Mouse (Mus musculus) left cerebral cortex, postnatal 36 days (tissue): ENCODE measurements around the gene Garnl3. TPM values are rescaled to one million over a fixed set of nuclear protein-coding genes. Genes with fewer than 3 reads are reported as not detected.
A peak's percentile ranks its signal among the peaks of the same experiment; 100 is the strongest.
"Not testable (repeated sequence)": the region's sequence is repeated elsewhere in the genome, so short reads cannot be mapped to it uniquely, and the experiment has no call there.

Source experiments
- DNase-seq, 2 experiments: peaks; one replicate each; pipeline ENCODE4 v3.0.0; 2021 to 2022; ENCODE audit warnings: low spot score in 2 of 2, mixed read lengths in 1 of 2
- intact Hi-C: fragments of 180-260 bp; cut with DNase I; formaldehyde crosslinking; loops from one replicate; pipeline ENCODE4 v1.15.1; 2025
- total RNA-seq, 2 experiments: library from RNA; stranded (reverse); gene quantifications; 2 replicates each; pipeline ENCODE4 v1.2.3; 2021

Garnl3 gene
- total RNA-seq, 2 experiments from 2014 or later: 104 to 129 TPM

DNA sequence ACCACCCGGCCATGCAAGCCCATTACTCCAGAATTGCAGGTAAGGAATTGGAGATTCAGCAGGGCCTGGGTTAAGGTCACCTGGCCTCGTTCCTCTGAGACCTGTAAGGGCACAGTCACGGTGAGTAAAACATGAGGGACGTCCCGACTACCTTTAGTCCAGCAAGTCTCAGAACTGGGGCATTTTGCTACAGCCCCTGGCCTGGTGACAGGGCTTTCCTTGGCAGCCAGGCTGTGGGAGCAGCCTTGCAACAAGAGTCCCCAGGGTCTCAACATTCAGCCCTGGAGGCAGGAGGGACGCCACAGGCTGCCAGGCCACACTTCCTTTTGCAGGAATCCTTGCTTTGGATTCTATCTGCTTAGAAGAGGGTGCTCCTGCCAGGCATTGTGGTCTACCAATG lies 88.7 kb downstream of the Garnl3 start:
- intact Hi-C loops: no loop called here

DNA sequence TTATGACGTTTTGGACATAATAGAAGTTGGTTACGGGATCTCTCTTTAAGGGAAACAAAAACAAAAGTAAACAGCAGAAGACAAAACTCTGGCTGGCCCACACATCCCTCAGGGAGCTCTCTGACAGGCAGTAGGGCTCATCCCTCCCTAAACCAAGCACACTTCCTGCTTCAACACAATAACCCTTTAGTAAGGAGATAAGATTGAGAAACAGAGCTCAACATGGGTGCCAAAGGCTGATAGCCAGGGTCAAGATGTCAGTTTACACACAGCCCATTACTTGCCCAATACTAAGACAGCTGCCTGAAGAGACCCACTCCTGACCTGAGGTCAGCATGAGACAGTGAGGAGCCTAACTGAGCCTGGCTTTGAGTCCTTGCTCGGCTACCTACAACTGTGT lies 89.9 kb downstream of the Garnl3 start:
- DNase-seq: no peak
- intact Hi-C loops: no loop called here

More for the DNA sequence above, 88.7 kb downstream of the Garnl3 start:
- no peak for DNase-seq

DNA sequence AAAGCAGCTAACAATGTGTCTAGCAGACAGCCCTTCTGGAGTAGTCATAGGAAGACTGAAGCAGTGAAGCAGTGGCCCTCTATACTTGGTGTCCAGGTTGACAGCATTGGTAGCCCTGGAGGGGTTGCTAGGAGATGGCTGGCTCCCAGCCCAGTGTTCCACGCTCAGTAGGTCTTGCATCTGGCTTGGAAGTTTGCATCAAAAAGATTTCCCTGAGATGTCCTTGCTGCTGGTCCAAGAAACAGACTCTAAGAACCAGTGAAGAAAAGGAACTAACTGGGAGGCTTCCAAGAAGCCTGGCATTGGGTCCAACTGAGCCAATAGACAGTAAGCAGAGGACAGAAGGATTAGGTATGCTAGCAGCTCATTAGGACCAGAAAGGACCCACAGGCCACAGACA lies 94.0 kb downstream of the Garnl3 start:
- intact Hi-C loops: no loop called here
- DNase-seq: peak; percentile 60 to 70

- DNase-seq: no peak
- intact Hi-C loops: no loop called here
These were observed 96.2 kb downstream of the Garnl3 start for GRCm38 (mm10) chr2:33035297-33035696.

DNA sequence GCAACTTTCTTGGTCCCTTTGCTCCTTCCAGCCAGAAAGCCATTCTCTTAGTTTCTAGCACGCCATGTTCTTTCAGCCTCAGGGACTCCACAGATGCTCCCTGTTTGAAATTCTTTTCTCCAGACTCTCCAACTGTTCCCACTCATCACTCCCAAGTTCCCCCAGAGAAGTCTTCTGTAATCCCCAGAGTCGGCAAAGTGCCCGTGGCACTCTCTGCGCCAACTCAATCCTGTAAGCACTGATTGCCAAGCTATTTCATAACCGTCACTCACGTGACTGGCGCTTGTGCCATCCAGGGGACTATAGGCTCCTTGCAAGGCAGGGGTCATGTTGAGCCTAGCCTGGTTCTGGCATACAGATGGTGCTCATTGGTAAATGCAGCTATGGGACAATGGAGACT lies 98.2 kb downstream of the Garnl3 start:
- DNase-seq: peak; percentile 81 to 85
- intact Hi-C loops: no loop called here

GRCm38 (mm10) chr2:33032391-33033062 lies 98.9 kb downstream of the Garnl3 start:
- no peak for DNase-seq

GRCm38 (mm10) chr2:33025040-33025439 lies 106.4 kb downstream of the Garnl3 start:
- intact Hi-C loops: no loop called here

More at GRCm38 (mm10) chr2:33032391-33033062, 98.9 kb downstream of the Garnl3 start:
- intact Hi-C loops: no loop called here

GRCm38 (mm10) chr2:33024564-33024963 lies 106.9 kb downstream of the Garnl3 start:
- intact Hi-C loops: no loop called here
- DNase-seq: no peak

More at GRCm38 (mm10) chr2:33025040-33025439, 106.4 kb downstream of the Garnl3 start:
- DNase-seq: no peak

DNA sequence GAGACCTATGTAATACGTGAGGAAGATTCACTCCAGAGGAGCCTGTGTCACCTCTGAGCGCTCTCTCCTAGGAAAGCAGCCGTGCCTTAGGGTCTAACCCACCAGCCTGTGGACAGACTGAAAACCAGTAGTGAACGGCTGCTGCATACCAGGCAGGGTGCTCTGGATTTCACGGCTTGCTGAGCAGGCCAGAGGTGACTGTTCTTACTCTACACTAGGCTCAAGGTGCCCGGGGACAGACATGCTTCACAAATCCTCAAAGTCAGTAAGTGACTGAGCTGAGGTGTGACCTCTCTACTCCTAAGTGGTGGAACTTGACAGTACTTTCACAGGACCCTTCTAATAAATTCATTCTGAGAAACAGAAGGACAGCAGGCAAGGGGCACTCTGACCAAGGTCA lies 108.6 kb downstream of the Garnl3 start:
- no peak for DNase-seq
- intact Hi-C loops: no loop called here

- no peak for DNase-seq
- intact Hi-C loops: no loop called here
These were observed 113.4 kb downstream of the Garnl3 start for GRCm38 (mm10) chr2:33018026-33018425.

DNA sequence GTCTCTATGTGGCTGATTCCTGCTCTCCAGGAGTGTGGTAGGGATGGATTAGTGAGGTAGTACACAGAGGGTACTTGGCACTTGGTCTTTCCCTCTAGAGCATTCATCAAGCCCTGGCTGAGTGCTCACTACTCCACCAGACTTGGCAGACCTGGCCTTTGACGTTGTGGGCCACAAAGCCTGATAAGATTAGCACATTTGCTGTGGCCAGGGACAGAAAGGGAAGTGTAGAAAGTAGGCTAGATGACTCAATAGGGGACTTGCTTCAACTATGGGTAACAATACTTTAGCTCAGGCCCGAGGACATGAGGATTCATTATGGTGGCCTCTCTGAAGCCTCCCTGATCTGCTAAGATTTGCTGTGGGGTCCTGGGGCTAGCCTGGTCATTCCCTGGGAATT lies 114.3 kb downstream of the Garnl3 start:
- no peak for DNase-seq
- intact Hi-C loops: no loop called here

DNA sequence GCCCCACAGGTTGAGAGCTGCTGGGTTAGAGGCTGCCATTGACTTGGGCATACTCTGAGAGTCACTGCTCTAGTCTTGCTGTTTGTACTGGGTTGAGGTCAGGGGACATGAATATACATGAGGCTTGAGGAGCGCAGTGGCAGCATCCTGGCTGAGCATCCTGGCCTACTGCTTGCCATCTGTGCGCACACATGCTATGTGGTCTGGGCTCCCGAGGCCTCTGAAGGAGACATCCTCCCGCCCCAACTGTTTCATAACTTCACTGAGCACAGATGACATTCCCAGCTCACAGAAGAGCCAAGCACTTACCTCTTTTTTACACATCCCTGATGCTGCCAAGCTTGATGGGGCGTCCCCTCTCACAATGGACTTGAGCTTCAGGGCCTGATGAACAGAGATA lies 116.6 kb downstream of the Garnl3 start:
- DNase-seq: peak in 1 of 2 experiments; percentile 41

DNA sequence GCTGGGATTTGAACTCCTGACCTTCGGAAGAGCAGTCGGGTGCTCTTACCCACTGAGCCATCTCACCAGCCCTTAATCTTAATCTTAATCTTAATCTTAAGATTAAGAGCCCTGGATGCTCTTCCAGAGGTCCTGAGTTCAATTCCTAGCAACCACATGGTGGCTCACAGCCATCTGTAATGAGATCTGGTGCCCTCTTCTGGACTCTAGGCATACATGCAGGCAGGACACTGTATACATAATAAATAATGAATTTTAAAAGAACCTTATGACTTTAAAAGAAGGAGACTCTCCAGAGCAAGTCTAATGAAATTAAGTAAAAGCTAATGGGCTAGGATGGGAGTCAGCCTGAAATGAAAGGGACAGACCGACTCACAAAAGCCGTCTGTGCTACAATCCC lies 122.4 kb downstream of the Garnl3 start:
- DNase-seq, intact Hi-C loops: not testable (repeated sequence)

More for the DNA sequence above, 116.6 kb downstream of the Garnl3 start:
- intact Hi-C loops: no loop called here

- no peak for DNase-seq
- intact Hi-C loops: no loop called here
These were observed 126.4 kb downstream of the Garnl3 start for GRCm38 (mm10) chr2:33005041-33005440.

DNA sequence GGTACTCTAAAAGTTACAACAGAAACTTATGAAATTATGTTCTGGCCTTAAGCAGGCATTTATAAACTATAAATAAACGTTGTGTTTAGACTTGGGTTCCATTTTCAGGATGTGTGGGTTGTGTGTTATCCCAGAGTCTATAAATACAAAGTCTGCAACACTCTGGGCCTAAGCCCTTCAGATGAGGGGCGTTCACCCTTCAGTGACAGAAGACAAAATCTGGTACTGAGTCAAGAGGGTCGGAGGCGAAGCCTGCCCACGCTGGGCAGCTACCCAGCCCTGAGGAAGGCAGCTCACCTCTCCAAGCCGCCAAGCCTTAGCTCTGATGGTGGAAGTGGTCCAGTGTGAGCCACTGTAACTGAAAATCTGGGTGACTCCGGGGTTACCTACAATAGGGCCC lies 129.3 kb downstream of the Garnl3 start:
- intact Hi-C loops: no loop called here
- DNase-seq: peak in 1 of 2 experiments; percentile 50

- intact Hi-C loops: no loop called here
These were observed 131.7 kb downstream of the Garnl3 start for GRCm38 (mm10) chr2:32999752-33000151.

DNA sequence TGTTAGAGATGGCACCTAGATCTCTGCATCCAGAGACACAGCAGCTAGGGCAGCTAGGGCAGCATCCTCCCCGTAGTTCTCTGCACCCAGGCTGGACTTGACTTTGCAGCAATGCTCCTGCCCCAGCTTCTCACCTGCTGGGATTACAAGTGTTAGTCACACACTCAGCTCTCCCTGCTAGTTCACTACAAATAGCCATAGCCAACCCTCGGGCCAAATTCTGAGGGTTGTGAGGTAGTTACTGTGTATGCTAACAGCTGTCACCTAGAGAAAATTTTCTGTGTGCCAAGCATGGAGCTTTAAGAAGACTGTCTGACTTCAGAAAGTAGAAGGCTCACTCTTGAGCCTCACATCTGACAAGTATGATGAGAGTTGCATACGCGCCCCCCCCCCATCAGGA lies 133.7 kb downstream of the Garnl3 start:
- no peak for DNase-seq
- intact Hi-C loops: no loop called here

More at GRCm38 (mm10) chr2:32999752-33000151, 131.7 kb downstream of the Garnl3 start:
- DNase-seq: no peak

DNA sequence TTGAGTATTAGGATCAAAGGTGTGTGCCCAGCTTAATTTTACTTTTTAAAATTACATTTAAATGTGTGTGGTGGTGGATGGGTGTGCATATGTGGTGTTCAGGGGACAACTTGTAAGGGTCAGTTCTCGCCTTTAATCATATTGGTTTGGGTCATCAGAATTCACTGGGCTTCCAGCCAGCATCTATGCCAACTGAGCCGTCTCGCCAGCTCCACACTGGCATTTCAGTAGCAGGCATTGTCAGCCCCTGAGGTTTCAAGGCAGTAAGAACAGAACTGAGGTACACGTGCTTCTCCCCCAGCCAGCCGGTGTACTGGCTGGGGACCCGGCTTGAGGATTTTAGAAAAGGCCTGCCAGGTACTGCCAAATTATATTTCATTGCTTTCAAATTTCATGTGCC lies 134.4 kb downstream of the Garnl3 start:
- DNase-seq: no peak
- intact Hi-C loops: no loop called here

- DNase-seq: no peak
- intact Hi-C loops: loop anchor here (5.0 kb wide), 1 partner anchor 140 kb away; the partner anchor contains the start of gene Garnl3
These were observed 139.3 kb downstream of the Garnl3 start for GRCm38 (mm10) chr2:32992130-32992529.

GRCm38 (mm10) chr2:32990167-32990832 lies 141.2 kb downstream of the Garnl3 start:
- DNase-seq: no peak
- intact Hi-C loops: loop anchor here (5.0 kb wide), 1 partner anchor 142 kb away; the partner anchor contains the start of gene Garnl3

GRCm38 (mm10) chr2:32989376-32989775 lies 142.1 kb downstream of the Garnl3 start:
- intact Hi-C loops: loop anchor here (10.0 kb wide), 1 partner anchor 365 kb away; no protein-coding TSS in a partner anchor
- DNase-seq: no peak
